Mouse (Mus musculus): ENCODE results near the gene Anapc1.

Gene Anapc1

GRCm38 (mm10) chr2:128686921-128687557, at the start of gene Anapc1:
Gene Anapc1 (minus strand): TSS chr2:128687391.
- peak; percentile 79 to 87 for DNase-seq (ENCODE audit: low spot score in 2 of 2)

GRCm38 (mm10) chr2:128735089-128735488, 47.9 kb upstream of the Anapc1 start:
- no peak for DNase-seq (ENCODE audit: low spot score in 2 of 2)

GRCm38 (mm10) chr2:128731951-128732350, 44.8 kb upstream of the Anapc1 start:
- no peak for DNase-seq (ENCODE audit: low spot score in 2 of 2)

GRCm38 (mm10) chr2:128731514-128731913, 44.3 kb upstream of the Anapc1 start:
- DNase-seq (ENCODE audit: low spot score in 2 of 2): no peak

- no peak for DNase-seq (ENCODE audit: low spot score in 2 of 2)
Observed at GRCm38 (mm10) chr2:128729141-128729540, 42.0 kb upstream of the Anapc1 start.

- DNase-seq (ENCODE audit: low spot score in 2 of 2): no peak
Observed at GRCm38 (mm10) chr2:128728066-128728465, 40.9 kb upstream of the Anapc1 start.

GRCm38 (mm10) chr2:128727552-128727951, 40.4 kb upstream of the Anapc1 start:
- no peak for DNase-seq (ENCODE audit: low spot score in 2 of 2)

GRCm38 (mm10) chr2:128726626-128727025, 39.4 kb upstream of the Anapc1 start:
- no peak for DNase-seq (ENCODE audit: low spot score in 2 of 2)

GRCm38 (mm10) chr2:128726067-128726466, 38.9 kb upstream of the Anapc1 start:
- DNase-seq (ENCODE audit: low spot score in 2 of 2): no peak

GRCm38 (mm10) chr2:128722106-128722710, 35.0 kb upstream of the Anapc1 start:
- DNase-seq (ENCODE audit: low spot score in 2 of 2): no peak

- no peak for DNase-seq (ENCODE audit: low spot score in 2 of 2)
Observed at GRCm38 (mm10) chr2:128719380-128719779, 32.2 kb upstream of the Anapc1 start.

- DNase-seq (ENCODE audit: low spot score in 2 of 2): no peak
Observed at GRCm38 (mm10) chr2:128715979-128716378, 28.8 kb upstream of the Anapc1 start.

- no peak for DNase-seq (ENCODE audit: low spot score in 2 of 2)
Observed at GRCm38 (mm10) chr2:128714724-128715241, 27.6 kb upstream of the Anapc1 start.

GRCm38 (mm10) chr2:128713548-128714003, 26.4 kb upstream of the Anapc1 start:
- DNase-seq (ENCODE audit: low spot score in 2 of 2): no peak

GRCm38 (mm10) chr2:128712940-128713339, 25.7 kb upstream of the Anapc1 start:
- DNase-seq (ENCODE audit: low spot score in 2 of 2): no peak

- DNase-seq (ENCODE audit: low spot score in 2 of 2): no peak
Observed at GRCm38 (mm10) chr2:128710609-128711008, 23.4 kb upstream of the Anapc1 start.

GRCm38 (mm10) chr2:128709264-128709663, 22.1 kb upstream of the Anapc1 start:
- peak; percentile 8 to 35 for DNase-seq (ENCODE audit: low spot score in 2 of 2)

GRCm38 (mm10) chr2:128704474-128704873, 17.3 kb upstream of the Anapc1 start:
- peak; percentile 71 to 72 for DNase-seq (ENCODE audit: low spot score in 2 of 2)

GRCm38 (mm10) chr2:128699201-128699885, 12.2 kb upstream of the Anapc1 start:
- peak in 1 of 2 experiments; percentile 21 for DNase-seq (ENCODE audit: low spot score in 2 of 2)

GRCm38 (mm10) chr2:128698693-128699181, 11.5 kb upstream of the Anapc1 start, which contains the start of gene Mertk:
Gene Mertk (plus strand): TSS chr2:128698956.
- DNase-seq (ENCODE audit: low spot score in 2 of 2): peak; percentile 89

- DNase-seq (ENCODE audit: low spot score in 2 of 2): peak; percentile 86 to 89
Observed at GRCm38 (mm10) chr2:128698140-128698692, 11.0 kb upstream of the Anapc1 start.

GRCm38 (mm10) chr2:128697566-128697965, 10.4 kb upstream of the Anapc1 start:
- DNase-seq (ENCODE audit: low spot score in 2 of 2): no peak

All from heart, adult 9 months (tissue).